Mouse (Mus musculus): ENCODE measurements around the gene Snca. TPM values are rescaled to one million over a fixed set of nuclear protein-coding genes. Genes with fewer than 3 reads are reported as not detected.
A peak's percentile ranks its signal among the peaks of the same experiment; 100 is the strongest.
"Not testable (repeated sequence)": the region's sequence is repeated elsewhere in the genome, so short reads cannot be mapped to it uniquely, and the experiment has no call there.

The Snca gene
- polyA plus RNA-seq, 1 experiment, result 3.4 TPM

GRCm38 (mm10) chr6:60724110-60724829, 105.4 kb downstream of the Snca start:
- no peaks in the 10 kb centered on the region for H3K4me1 ChIP-seq (ENCODE audit: control insufficient read depth, insufficient read depth, low read length)
- H3K36me3 ChIP-seq (ENCODE audit: control insufficient read depth, insufficient read depth, low read length), result no peaks in the 10 kb centered on the region
- 73% methylated on average over 2 of the region's 2 CpGs for WGBS
- H3K27me3 ChIP-seq (replicated peaks; ENCODE audit: control insufficient read depth, insufficient read depth, low read length), result no peaks in the 10 kb centered on the region
- no peak overlapping the region for H3K4me3 ChIP-seq (ENCODE audit: insufficient read depth, low read depth, low read length)
- TF ChIP-seq POLR2A (IDR thresholded peaks at IDR 0.05; ENCODE audit: low read depth, low read length) (no peak), CTCF (conservative IDR thresholded peaks at IDR 0.05; ENCODE audit: insufficient read depth, insufficient read length, low read depth, low read length) (no peak)
- DNase-seq, result no peak
- H3K27ac ChIP-seq (ENCODE audit: insufficient read depth, low read depth, low read length), result no peak overlapping the region

DNA sequence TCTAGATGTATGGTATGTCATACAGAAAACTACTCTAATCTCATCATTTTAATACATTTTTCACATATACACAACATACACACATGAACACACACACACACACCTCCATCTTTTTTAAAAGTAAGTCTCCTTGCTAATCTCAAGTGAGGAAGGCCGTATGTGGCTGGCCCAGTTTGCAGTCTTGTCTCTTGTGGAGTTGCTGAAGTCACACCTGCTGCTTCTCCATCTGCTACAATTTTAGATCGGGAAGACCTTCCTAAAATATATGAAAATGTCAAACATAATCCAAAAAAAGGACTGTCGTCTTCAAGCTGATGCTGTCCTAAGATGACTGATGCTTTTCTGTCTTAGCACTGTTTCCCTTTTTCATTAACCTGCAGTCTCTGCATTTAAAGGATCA, 112.1 kb downstream of the Snca start:
- Histone ChIP-seq H3K4me3 (ENCODE audit: insufficient read depth, low read depth, low read length) (no peak overlapping the region), H3K36me3 (ENCODE audit: control insufficient read depth, insufficient read depth, low read length) (no peaks in the 10 kb centered on the region), H3K4me1 (ENCODE audit: control insufficient read depth, insufficient read depth, low read length) (no peaks in the 10 kb centered on the region), H3K27me3 (replicated peaks; ENCODE audit: control insufficient read depth, insufficient read depth, low read length) (no peaks in the 10 kb centered on the region), H3K27ac (ENCODE audit: insufficient read depth, low read depth, low read length) (no peak overlapping the region)
- whole genome bisulfite sequencing, result 77% methylated on average over 3 of the region's 3 CpGs
- no peak for DNase-seq
- TF ChIP-seq CTCF (conservative IDR thresholded peaks at IDR 0.05; ENCODE audit: insufficient read depth, insufficient read length, low read depth, low read length) (no peak), POLR2A (IDR thresholded peaks at IDR 0.05; ENCODE audit: low read depth, low read length) (no peak)

GRCm38 (mm10) chr6:60709997-60710471, 119.6 kb downstream of the Snca start:
- H3K27ac ChIP-seq (ENCODE audit: insufficient read depth, low read depth, low read length), result no peak overlapping the region
- TF ChIP-seq POLR2A (IDR thresholded peaks at IDR 0.05; ENCODE audit: low read depth, low read length) (no peak), CTCF (conservative IDR thresholded peaks at IDR 0.05; ENCODE audit: insufficient read depth, insufficient read length, low read depth, low read length) (no peak)
- no peaks in the 10 kb centered on the region for H3K36me3 ChIP-seq (ENCODE audit: control insufficient read depth, insufficient read depth, low read length)
- H3K27me3 ChIP-seq (replicated peaks; ENCODE audit: control insufficient read depth, insufficient read depth, low read length), result no peaks in the 10 kb centered on the region
- no peaks in the 10 kb centered on the region for H3K4me1 ChIP-seq (ENCODE audit: control insufficient read depth, insufficient read depth, low read length)
- no peak for DNase-seq
- WGBS, result 34% methylated on average over 2 of the region's 2 CpGs
- H3K4me3 ChIP-seq (ENCODE audit: insufficient read depth, low read depth, low read length), result no peak overlapping the region

DNA sequence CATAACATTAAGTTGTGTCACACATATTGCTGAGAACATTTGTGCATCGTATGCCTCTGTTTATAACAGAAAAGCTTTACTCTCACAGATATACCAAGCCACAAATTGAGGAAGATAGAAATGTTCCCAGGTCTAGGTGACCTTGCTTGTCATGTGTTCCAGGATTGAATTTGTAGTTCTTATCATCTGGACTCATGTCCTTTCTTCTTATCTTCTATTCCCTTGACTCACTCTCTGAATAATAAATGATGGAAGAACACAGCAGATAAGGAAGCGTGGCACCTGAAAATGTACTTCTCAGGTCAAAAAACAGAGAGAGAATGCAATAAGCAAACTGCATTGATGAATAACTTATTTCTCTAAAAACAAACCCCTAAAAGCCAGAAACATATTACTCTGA, 131.6 kb downstream of the Snca start:
- Histone ChIP-seq H3K4me1 (ENCODE audit: control insufficient read depth, insufficient read depth, low read length) (no peaks in the 10 kb centered on the region), H3K4me3 (ENCODE audit: insufficient read depth, low read depth, low read length) (no peak overlapping the region), H3K27me3 (replicated peaks; ENCODE audit: control insufficient read depth, insufficient read depth, low read length) (no peaks in the 10 kb centered on the region), H3K27ac (ENCODE audit: insufficient read depth, low read depth, low read length) (no peak overlapping the region), H3K36me3 (ENCODE audit: control insufficient read depth, insufficient read depth, low read length) (no peaks in the 10 kb centered on the region)
- DNase-seq, result no peak
- WGBS, result 83% methylated on average over 2 of the region's 2 CpGs
- no peak for TF ChIP-seq CTCF (conservative IDR thresholded peaks at IDR 0.05; ENCODE audit: insufficient read depth, insufficient read length, low read depth, low read length)
- no peak for TF ChIP-seq POLR2A (IDR thresholded peaks at IDR 0.05; ENCODE audit: low read depth, low read length)

GRCm38 (mm10) chr6:60687048-60687447, 142.6 kb downstream of the Snca start:
- not testable (repeated sequence) for DNase-seq; H3K27ac ChIP-seq (ENCODE audit: insufficient read depth, low read depth, low read length); H3K36me3 ChIP-seq (ENCODE audit: control insufficient read depth, insufficient read depth, low read length); H3K27me3 ChIP-seq (replicated peaks; ENCODE audit: control insufficient read depth, insufficient read depth, low read length); H3K4me3 ChIP-seq (ENCODE audit: insufficient read depth, low read depth, low read length); H3K4me1 ChIP-seq (ENCODE audit: control insufficient read depth, insufficient read depth, low read length)
- WGBS, result 72% methylated on average over 4 of the region's 4 CpGs

GRCm38 (mm10) chr6:60682233-60682632, 147.4 kb downstream of the Snca start:
- H3K4me3 ChIP-seq (ENCODE audit: insufficient read depth, low read depth, low read length), result no peak overlapping the region
- 30% methylated on average over 4 of the region's 4 CpGs for WGBS

More at GRCm38 (mm10) chr6:60682233-60682632, 147.4 kb downstream of the Snca start:
- Histone ChIP-seq H3K4me1 (ENCODE audit: control insufficient read depth, insufficient read depth, low read length) (no peaks in the 10 kb centered on the region), H3K36me3 (ENCODE audit: control insufficient read depth, insufficient read depth, low read length) (no peaks in the 10 kb centered on the region), H3K27ac (ENCODE audit: insufficient read depth, low read depth, low read length) (no peak overlapping the region), H3K27me3 (replicated peaks; ENCODE audit: control insufficient read depth, insufficient read depth, low read length) (no peaks in the 10 kb centered on the region)
- TF ChIP-seq POLR2A (IDR thresholded peaks at IDR 0.05; ENCODE audit: low read depth, low read length) (no peak), CTCF (conservative IDR thresholded peaks at IDR 0.05; ENCODE audit: insufficient read depth, insufficient read length, low read depth, low read length) (no peak)
- peak; percentile 58 for DNase-seq

Other genes starting within 250 kb of the Snca start
- gene Mmrn1, start 95.1 kb upstream of the Snca start, polyA plus RNA-seq (2012; rRNA removed), result 0.89 and 0.95 TPM in 2 replicates

All from kidney, adult 2 months (tissue).